Mouse (Mus musculus) erythroblast, adult 5-6 weeks (primary cell): Measurements from ENCODE around the gene Wnt3a. TPM values are rescaled to one million over a fixed set of nuclear protein-coding genes. Genes with fewer than 3 reads are reported as not detected.

Source experiments
- ATAC-seq: replicated peaks from 2 replicates; pipeline ENCODE4 v1.8.0; 2016; ENCODE audit warnings: moderate number of reproducible peaks, mild to moderate bottlenecking, moderate TSS enrichment, inconsistent platforms; ENCODE audit not compliant: poor library complexity, low FRiP score, severe bottlenecking
- total RNA-seq, 2 experiments: library from RNA; stranded (forward) in 1 of 2; stranded (reverse) in 1 of 2; fragments of 150-400 nt in 1 of 2; fragments of 200-764, 138-1000 nt in 1 of 2; gene quantifications; 2 replicates each; pipeline versions ENCODE4 v1.2.3 to v1.2.4; 2015 to 2017; ENCODE audit warnings: low replicate concordance in 2 of 2

Wnt3a gene
- total RNA-seq, 2 experiments from 2014 or later, result not detected

GRCm38 (mm10) chr11:59274184-59274583 lies 16.4 kb downstream of the Wnt3a start:
- ATAC-seq, result no peak

- no peak for ATAC-seq
These were observed 23.8 kb downstream of the Wnt3a start for GRCm38 (mm10) chr11:59266727-59267126.

- ATAC-seq, result no peak
These were observed 25.3 kb downstream of the Wnt3a start for GRCm38 (mm10) chr11:59265154-59265813.

- ATAC-seq, result no peak
These were observed 26.0 kb downstream of the Wnt3a start for GRCm38 (mm10) chr11:59264593-59264992.

- ATAC-seq, result no peak
These were observed 26.5 kb downstream of the Wnt3a start for GRCm38 (mm10) chr11:59263870-59264563.

- no peak for ATAC-seq
These were observed 28.2 kb downstream of the Wnt3a start for GRCm38 (mm10) chr11:59262308-59262707.

- peak; percentile 90 for ATAC-seq
These were observed 29.7 kb downstream of the Wnt3a start for GRCm38 (mm10) chr11:59260706-59261493.

- ATAC-seq, result no peak
These were observed 30.9 kb downstream of the Wnt3a start for GRCm38 (mm10) chr11:59259647-59260046.

- ATAC-seq, result no peak
These were observed 42.5 kb downstream of the Wnt3a start for GRCm38 (mm10) chr11:59248101-59248500.

GRCm38 (mm10) chr11:59243856-59244255 lies 46.7 kb downstream of the Wnt3a start:
- ATAC-seq, result no peak

GRCm38 (mm10) chr11:59241841-59242240 lies 48.7 kb downstream of the Wnt3a start:
- ATAC-seq, result no peak

- ATAC-seq, result no peak
These were observed 50.8 kb downstream of the Wnt3a start for GRCm38 (mm10) chr11:59239796-59240195.

GRCm38 (mm10) chr11:59239428-59239785 lies 51.1 kb downstream of the Wnt3a start:
- no peak for ATAC-seq

- peak; percentile 79 for ATAC-seq
These were observed 51.8 kb downstream of the Wnt3a start for GRCm38 (mm10) chr11:59238525-59239427.

- ATAC-seq, result no peak
These were observed 57.8 kb downstream of the Wnt3a start for GRCm38 (mm10) chr11:59232797-59233196.

GRCm38 (mm10) chr11:59230144-59230760 lies 60.3 kb downstream of the Wnt3a start:
- ATAC-seq, result peak; percentile 53

GRCm38 (mm10) chr11:59228122-59228953 lies 62.2 kb downstream of the Wnt3a start, which contains the start of gene Arf1:
Gene Arf1 (minus strand): TSS chr11:59228270.
- ATAC-seq, result peak; percentile 86

- ATAC-seq, result peak; percentile 11
These were observed 62.9 kb downstream of the Wnt3a start for GRCm38 (mm10) chr11:59227604-59228121.
